Mouse (Mus musculus): ENCODE measurements around the gene Efcab12.

GRCm38 (mm10) chr6:115761995-115762756 lies 76.0 kb downstream of the Efcab12 start, which contains the start of gene Tmem40:
- TF ChIP-seq FLI1 (IDR thresholded peaks at IDR 0.05; ENCODE audit: low read length) (no peak), GATA1 (IDR thresholded peaks at IDR 0.05; ENCODE audit: borderline replicate concordance, low read length) (no peak)

Data from megakaryocyte, embryonic 14.5 days (primary cell).